Comparison of ENCODE assay signal across 1 mouse cellular context in the genomic region with DNA sequence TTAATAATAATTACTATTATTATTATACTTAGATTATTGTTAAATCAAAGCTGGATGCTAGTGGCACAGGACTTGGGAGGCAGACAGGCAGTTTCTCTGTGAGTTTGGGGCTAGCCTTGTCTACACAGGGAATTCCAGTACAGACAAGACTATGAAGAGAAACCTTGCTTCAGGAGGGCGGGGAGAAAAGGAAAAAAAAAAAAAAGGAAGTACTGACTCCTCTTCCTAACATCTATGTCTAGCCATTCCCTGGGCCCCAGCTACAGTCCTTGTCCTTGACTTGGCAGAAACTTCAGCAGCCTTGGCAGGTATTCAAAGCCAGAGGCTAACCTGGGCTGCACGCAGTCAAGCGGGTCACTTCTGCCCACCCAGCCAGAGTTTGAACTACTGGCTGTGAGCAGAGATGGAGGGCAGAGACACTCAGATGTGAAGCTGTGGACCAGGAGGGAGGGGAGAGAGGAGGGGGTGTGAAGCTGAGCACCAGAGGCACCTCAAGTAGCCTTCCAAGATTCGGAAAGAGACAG.
TF ChIP-seq lines count a peak whose summit lies in the region.

No protein-coding gene starts in this region.

TF ChIP-seq in MEL, 35 proteins besides CTCF, POLR2A, EP300 and RAD21:
- no peak for TF ChIP-seq CHD1 (IDR thresholded peaks at IDR 0.05; ENCODE audit: low read depth, low read length)
- no peak for TF ChIP-seq USF1 (IDR thresholded peaks at IDR 0.05; ENCODE audit: low read depth, low read length)
- TF ChIP-seq MXI1 (IDR thresholded peaks at IDR 0.05; ENCODE audit: low read depth, low read length) = no peak
- 0 out of 2 replicates have a peak, but pooled peaks have one; percentile 12 for TF ChIP-seq HCFC1 (IDR thresholded peaks at IDR 0.05; ENCODE audit: low read depth, low read length)
- no peak for TF ChIP-seq TCF12 (IDR thresholded peaks at IDR 0.05; ENCODE audit: low read depth, low read length)
- TF ChIP-seq ZNF384 (IDR thresholded peaks at IDR 0.05; ENCODE audit: low read depth, low read length) = peak; percentile 91
- no peak for TF ChIP-seq GATA1 (IDR thresholded peaks at IDR 0.05; ENCODE audit: low read depth, low read length)
- TF ChIP-seq MAZ (IDR thresholded peaks at IDR 0.05; ENCODE audit: low read depth, low read length) = no peak
- no peak for TF ChIP-seq SIN3A (IDR thresholded peaks at IDR 0.05; ENCODE audit: low read length)
